Mouse (Mus musculus) kidney, postnatal 10 days (tissue): Measurements from ENCODE around the gene Mdga1.
A peak's percentile ranks its signal among the peaks of the same experiment; 100 is the strongest.

Source experiments
- DNase-seq: peaks from one replicate; pipeline ENCODE4 v3.0.0; 2021; ENCODE audit warnings: mixed read lengths

Mdga1 gene

GRCm38 (mm10) chr17:29970037-29970555, at the start of gene Mdga1:
TSS of gene Mdga1 (minus strand) at chr17:29970087.
- no peak for DNase-seq

- DNase-seq: no peak
These were observed 49.2 kb upstream of the Mdga1 start for GRCm38 (mm10) chr17:30018927-30019610.

GRCm38 (mm10) chr17:30014660-30015059, 44.8 kb upstream of the Mdga1 start:
- DNase-seq: no peak

- no peak for DNase-seq
These were observed 38.5 kb upstream of the Mdga1 start for GRCm38 (mm10) chr17:30008392-30008791.

- peak; percentile 44 for DNase-seq
These were observed 38.0 kb upstream of the Mdga1 start for GRCm38 (mm10) chr17:30007883-30008282.

GRCm38 (mm10) chr17:30006877-30007276, 37.0 kb upstream of the Mdga1 start:
- no peak for DNase-seq

- DNase-seq: peak; percentile 66
These were observed 35.6 kb upstream of the Mdga1 start for GRCm38 (mm10) chr17:30005451-30005941.

- no peak for DNase-seq
These were observed 35.2 kb upstream of the Mdga1 start for GRCm38 (mm10) chr17:30005103-30005443.

- DNase-seq: peak; percentile 97
These were observed 34.6 kb upstream of the Mdga1 start, which contains the start of gene Zfand3 for GRCm38 (mm10) chr17:30004203-30005102. TSS of gene Zfand3 (plus strand) at chr17:30004733.

- no peak for DNase-seq
These were observed 28.8 kb upstream of the Mdga1 start for GRCm38 (mm10) chr17:29998566-29999295.

- no peak for DNase-seq
These were observed 27.8 kb upstream of the Mdga1 start for GRCm38 (mm10) chr17:29997726-29998125.

GRCm38 (mm10) chr17:29995986-29996385, 26.1 kb upstream of the Mdga1 start:
- no peak for DNase-seq

GRCm38 (mm10) chr17:29994459-29994858, 24.6 kb upstream of the Mdga1 start:
- DNase-seq: no peak

- DNase-seq: no peak
These were observed 24.1 kb upstream of the Mdga1 start for GRCm38 (mm10) chr17:29994011-29994410.

GRCm38 (mm10) chr17:29993488-29993887, 23.6 kb upstream of the Mdga1 start:
- DNase-seq: no peak

GRCm38 (mm10) chr17:29990845-29991244, 21.0 kb upstream of the Mdga1 start:
- DNase-seq: no peak

GRCm38 (mm10) chr17:29990136-29990535, 20.2 kb upstream of the Mdga1 start:
- no peak for DNase-seq

GRCm38 (mm10) chr17:29989653-29990052, 19.8 kb upstream of the Mdga1 start:
- DNase-seq: no peak

GRCm38 (mm10) chr17:29988141-29988540, 18.3 kb upstream of the Mdga1 start:
- DNase-seq: no peak

GRCm38 (mm10) chr17:29985534-29985933, 15.6 kb upstream of the Mdga1 start:
- peak; percentile 83 for DNase-seq

GRCm38 (mm10) chr17:29984931-29985330, 15.0 kb upstream of the Mdga1 start:
- no peak for DNase-seq

GRCm38 (mm10) chr17:29983190-29983589, 13.3 kb upstream of the Mdga1 start:
- no peak for DNase-seq

GRCm38 (mm10) chr17:29981568-29981967, 11.7 kb upstream of the Mdga1 start:
- no peak for DNase-seq
